Mouse (Mus musculus) bone marrow macrophage, adult 2 months (primary cell): Measurements from ENCODE around the gene Pik3r1.

Experiments used
- CTCF ChIP-seq: IDR thresholded peaks from 2 replicates; pipeline ENCODE4 v1.5.1; 2012; ENCODE audit warnings: low read depth, mild to moderate bottlenecking, low read length, moderate library complexity
- POLR2A ChIP-seq: IDR thresholded peaks from 2 replicates; pipeline ENCODE4 v1.6.1; 2012; ENCODE audit warnings: mild to moderate bottlenecking, low read depth, low read length, borderline replicate concordance

DNA sequence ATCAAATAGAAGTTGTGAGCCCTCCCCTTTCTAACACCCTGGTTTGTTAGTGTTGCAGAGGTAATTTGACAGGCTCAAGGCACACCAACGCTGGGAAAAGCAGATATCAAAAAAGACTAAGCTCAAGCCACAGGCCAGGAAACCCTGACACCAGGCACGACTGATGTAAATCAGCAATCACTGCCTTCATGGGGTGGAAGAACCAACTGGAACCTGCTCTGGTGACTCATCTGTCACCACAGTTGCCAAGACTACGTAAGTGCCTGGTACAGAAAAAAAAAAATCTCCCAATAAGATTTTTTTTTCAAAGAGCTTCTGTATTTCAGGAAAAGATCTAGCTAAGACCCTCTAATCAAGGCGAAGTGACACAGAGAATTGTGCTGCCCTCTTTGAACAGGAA is 135.2 kb downstream of the Pik3r1 start:
- TF ChIP-seq POLR2A, result no peak
- TF ChIP-seq CTCF, result no peak
